Mouse (Mus musculus): Measurements from ENCODE around the gene Csrnp1. TPM values are rescaled to one million over a fixed set of nuclear protein-coding genes. Genes with fewer than 3 reads are reported as not detected.

The Csrnp1 gene
- polyA plus RNA-seq, 1 experiment from 2014 or later, result 0.62 TPM

GRCm38 (mm10) chr9:120010781-120011511, 26.5 kb upstream of the Csrnp1 start:
- H3K4me1 ChIP-seq (replicated peaks; ENCODE audit: control insufficient read depth, insufficient read depth, low read length), result no peaks in the 10 kb centered on the region
- H3K9ac ChIP-seq (ENCODE audit: low read depth, low read length), result no peak overlapping the region
- DNase-seq (ENCODE audit: low spot score) (peak; percentile 96), ATAC-seq (ENCODE audit: low FRiP score) (peak; percentile 94)
- peak overlapping the region; percentile 77 for H3K4me2 ChIP-seq (replicated peaks; ENCODE audit: low read depth, low read length)
- 3% methylated on average over 60 of the region's 60 CpGs for WGBS
- H3K9me3 ChIP-seq (ENCODE audit: control insufficient read depth, low read length), result no peaks in the 10 kb centered on the region
- peak overlapping the region; percentile 35 for H3K4me3 ChIP-seq (ENCODE audit: low read depth, low read length)
- H3K27me3 ChIP-seq (ENCODE audit: control insufficient read depth, insufficient read depth, low read length), result no peaks in the 10 kb centered on the region; the same call in 1 of the 2 replicates
- peak overlapping the region; percentile 72 for H3K27ac ChIP-seq (ENCODE audit: low read depth, low read length)
- H3K36me3 ChIP-seq (ENCODE audit: control insufficient read depth, insufficient read depth, low read length), result no peaks in the 10 kb centered on the region

- DNase-seq (ENCODE audit: low spot score), result no peak
- no peaks in the 10 kb centered on the region for H3K36me3 ChIP-seq (ENCODE audit: control insufficient read depth, insufficient read depth, low read length)
- H3K9me3 ChIP-seq (ENCODE audit: control insufficient read depth, low read length), result no peaks in the 10 kb centered on the region
- H3K27ac ChIP-seq (ENCODE audit: low read depth, low read length), result no peak overlapping the region
- no peak for ATAC-seq (ENCODE audit: low FRiP score)
- WGBS, result 95% methylated on average over 3 of the region's 3 CpGs
- no peak overlapping the region for H3K4me3 ChIP-seq (ENCODE audit: low read depth, low read length)
- H3K4me1 ChIP-seq (replicated peaks; ENCODE audit: control insufficient read depth, insufficient read depth, low read length), result no peaks in the 10 kb centered on the region
- no peak overlapping the region for H3K9ac ChIP-seq (ENCODE audit: low read depth, low read length)
- no peak overlapping the region for H3K4me2 ChIP-seq (replicated peaks; ENCODE audit: low read depth, low read length)
- no peaks in the 10 kb centered on the region; the same call in 1 of the 2 replicates for H3K27me3 ChIP-seq (ENCODE audit: control insufficient read depth, insufficient read depth, low read length)
These were observed 25.4 kb upstream of the Csrnp1 start for GRCm38 (mm10) chr9:120009871-120010270.

- Histone ChIP-seq H3K9ac (ENCODE audit: low read depth, low read length) (no peak overlapping the region), H3K4me1 (replicated peaks; ENCODE audit: control insufficient read depth, insufficient read depth, low read length) (no peaks in the 10 kb centered on the region), H3K27me3 (ENCODE audit: control insufficient read depth, insufficient read depth, low read length) (no peaks in the 10 kb centered on the region; the same call in 1 of the 2 replicates), H3K4me3 (ENCODE audit: low read depth, low read length) (no peak overlapping the region), H3K36me3 (ENCODE audit: control insufficient read depth, insufficient read depth, low read length) (no peaks in the 10 kb centered on the region), H3K9me3 (ENCODE audit: control insufficient read depth, low read length) (no peaks in the 10 kb centered on the region), H3K27ac (ENCODE audit: low read depth, low read length) (no peak overlapping the region), H3K4me2 (replicated peaks; ENCODE audit: low read depth, low read length) (no peak overlapping the region)
- DNase-seq (ENCODE audit: low spot score), result no peak
- WGBS, result 77% methylated on average over 7 of the region's 7 CpGs
- no peak for ATAC-seq (ENCODE audit: low FRiP score)
These were observed 24.9 kb upstream of the Csrnp1 start for GRCm38 (mm10) chr9:120009226-120009841.

- no peaks in the 10 kb centered on the region for H3K9me3 ChIP-seq (ENCODE audit: control insufficient read depth, low read length)
- H3K4me1 ChIP-seq (replicated peaks; ENCODE audit: control insufficient read depth, insufficient read depth, low read length), result no peaks in the 10 kb centered on the region
- H3K9ac ChIP-seq (ENCODE audit: low read depth, low read length), result no peak overlapping the region
- H3K4me2 ChIP-seq (replicated peaks; ENCODE audit: low read depth, low read length), result no peak overlapping the region
- ATAC-seq (ENCODE audit: low FRiP score) (no peak), DNase-seq (ENCODE audit: low spot score) (no peak)
- 100% methylated on average over 1 of the region's 1 CpGs for WGBS
- H3K27ac ChIP-seq (ENCODE audit: low read depth, low read length), result no peak overlapping the region
- H3K27me3 ChIP-seq (ENCODE audit: control insufficient read depth, insufficient read depth, low read length), result no peaks in the 10 kb centered on the region; the same call in 1 of the 2 replicates
- no peak overlapping the region for H3K4me3 ChIP-seq (ENCODE audit: low read depth, low read length)
- H3K36me3 ChIP-seq (ENCODE audit: control insufficient read depth, insufficient read depth, low read length), result no peaks in the 10 kb centered on the region
These were observed 23.4 kb upstream of the Csrnp1 start for GRCm38 (mm10) chr9:120007833-120008232.

GRCm38 (mm10) chr9:120005936-120006335, 21.5 kb upstream of the Csrnp1 start:
- Histone ChIP-seq H3K4me2 (replicated peaks; ENCODE audit: low read depth, low read length) (no peak overlapping the region), H3K9ac (ENCODE audit: low read depth, low read length) (no peak overlapping the region), H3K9me3 (ENCODE audit: control insufficient read depth, low read length) (no peaks in the 10 kb centered on the region), H3K27ac (ENCODE audit: low read depth, low read length) (no peak overlapping the region), H3K4me3 (ENCODE audit: low read depth, low read length) (no peak overlapping the region), H3K36me3 (ENCODE audit: control insufficient read depth, insufficient read depth, low read length) (no peaks in the 10 kb centered on the region), H3K4me1 (replicated peaks; ENCODE audit: control insufficient read depth, insufficient read depth, low read length) (0 out of 2 replicates have a peak, but pooled peaks cover 3% of the 10 kb centered on the region), H3K27me3 (ENCODE audit: control insufficient read depth, insufficient read depth, low read length) (no peaks in the 10 kb centered on the region; the same call in 1 of the 2 replicates)
- 67% methylated on average over 3 of the region's 3 CpGs for WGBS
- ATAC-seq (ENCODE audit: low FRiP score) (no peak), DNase-seq (ENCODE audit: low spot score) (no peak)

GRCm38 (mm10) chr9:120002893-120003292, 18.4 kb upstream of the Csrnp1 start:
- H3K27me3 ChIP-seq (ENCODE audit: control insufficient read depth, insufficient read depth, low read length), result no peaks in the 10 kb centered on the region
- H3K4me3 ChIP-seq (ENCODE audit: low read depth, low read length), result no peak overlapping the region
- no peak for DNase-seq (ENCODE audit: low spot score)
- H3K36me3 ChIP-seq (ENCODE audit: control insufficient read depth, insufficient read depth, low read length), result no peaks in the 10 kb centered on the region
- 0 out of 2 replicates have a peak, but pooled peaks cover 3% of the 10 kb centered on the region for H3K4me1 ChIP-seq (replicated peaks; ENCODE audit: control insufficient read depth, insufficient read depth, low read length)
- 80% methylated on average over 5 of the region's 5 CpGs for WGBS
- no peak overlapping the region for H3K4me2 ChIP-seq (replicated peaks; ENCODE audit: low read depth, low read length)
- ATAC-seq (ENCODE audit: low FRiP score), result no peak
- H3K9me3 ChIP-seq (ENCODE audit: control insufficient read depth, low read length), result no peaks in the 10 kb centered on the region
- H3K27ac ChIP-seq (ENCODE audit: low read depth, low read length), result no peak overlapping the region
- H3K9ac ChIP-seq (ENCODE audit: low read depth, low read length), result no peak overlapping the region

GRCm38 (mm10) chr9:120001945-120002725, 17.7 kb upstream of the Csrnp1 start:
- ATAC-seq (ENCODE audit: low FRiP score) (peak; percentile 75; the same call in 1 of the 2 replicates), DNase-seq (ENCODE audit: low spot score) (peak; percentile 81)
- 11% methylated on average over 31 of the region's 31 CpGs for WGBS
- Histone ChIP-seq H3K4me1 (replicated peaks; ENCODE audit: control insufficient read depth, insufficient read depth, low read length) (0 out of 2 replicates have a peak, but pooled peaks cover 3% of the 10 kb centered on the region), H3K27me3 (ENCODE audit: control insufficient read depth, insufficient read depth, low read length) (no peaks in the 10 kb centered on the region), H3K9ac (ENCODE audit: low read depth, low read length) (peak overlapping the region; percentile 44), H3K4me3 (ENCODE audit: low read depth, low read length) (peak overlapping the region; percentile 14), H3K9me3 (ENCODE audit: control insufficient read depth, low read length) (no peaks in the 10 kb centered on the region), H3K4me2 (replicated peaks; ENCODE audit: low read depth, low read length) (peak overlapping the region; percentile 42), H3K36me3 (ENCODE audit: control insufficient read depth, insufficient read depth, low read length) (no peaks in the 10 kb centered on the region), H3K27ac (ENCODE audit: low read depth, low read length) (no peak overlapping the region)

- Histone ChIP-seq H3K4me2 (replicated peaks; ENCODE audit: low read depth, low read length) (no peak overlapping the region), H3K27ac (ENCODE audit: low read depth, low read length) (no peak overlapping the region), H3K27me3 (ENCODE audit: control insufficient read depth, insufficient read depth, low read length) (no peaks in the 10 kb centered on the region), H3K4me3 (ENCODE audit: low read depth, low read length) (no peak overlapping the region), H3K9ac (ENCODE audit: low read depth, low read length) (no peak overlapping the region), H3K9me3 (ENCODE audit: control insufficient read depth, low read length) (no peaks in the 10 kb centered on the region), H3K4me1 (replicated peaks; ENCODE audit: control insufficient read depth, insufficient read depth, low read length) (0 out of 2 replicates have a peak, but pooled peaks cover 3% of the 10 kb centered on the region), H3K36me3 (ENCODE audit: control insufficient read depth, insufficient read depth, low read length) (no peaks in the 10 kb centered on the region)
- DNase-seq (ENCODE audit: low spot score) (no peak), ATAC-seq (ENCODE audit: low FRiP score) (no peak)
- 72% methylated on average over 5 of the region's 5 CpGs for WGBS
These were observed 16.3 kb upstream of the Csrnp1 start for GRCm38 (mm10) chr9:120000761-120001160.
